Mouse (Mus musculus): ENCODE data around the gene Utp4.

The Utp4 gene

DNA sequence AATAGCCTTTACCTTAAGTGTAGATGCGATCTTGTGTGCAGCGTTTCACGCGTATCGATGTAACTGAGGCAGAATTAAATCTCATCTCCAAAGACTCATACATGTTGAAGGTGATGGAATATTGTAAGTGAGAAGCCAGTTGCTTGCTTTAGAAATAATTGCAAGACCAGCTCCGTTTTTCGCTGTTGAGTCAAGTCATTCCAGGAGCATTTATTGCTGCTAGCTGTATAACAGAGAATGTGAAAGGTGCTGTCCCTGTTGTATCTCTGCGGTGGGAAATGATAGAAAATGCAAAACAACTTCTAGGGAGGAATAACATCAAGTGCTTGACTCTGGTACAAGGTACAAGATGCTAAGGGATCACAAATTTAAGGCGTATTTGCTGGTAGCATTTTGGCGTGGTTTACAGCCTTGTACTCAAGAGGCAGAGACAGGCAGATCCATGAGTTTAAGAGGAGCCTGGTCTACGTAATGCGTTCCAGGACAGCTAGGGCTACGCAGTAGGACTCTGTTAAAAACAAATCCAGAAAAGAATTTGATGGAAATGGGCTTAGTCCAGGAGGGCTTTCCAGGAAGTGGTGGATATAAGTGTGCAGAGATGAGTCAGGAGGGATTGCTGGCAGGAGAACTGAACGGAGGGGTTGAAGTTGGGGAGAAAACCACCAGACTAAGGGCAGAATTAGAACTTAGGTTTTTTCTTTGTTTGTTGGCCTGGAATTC, 43.8 kb downstream of the Utp4 start:
- no peak for DNase-seq

DNA sequence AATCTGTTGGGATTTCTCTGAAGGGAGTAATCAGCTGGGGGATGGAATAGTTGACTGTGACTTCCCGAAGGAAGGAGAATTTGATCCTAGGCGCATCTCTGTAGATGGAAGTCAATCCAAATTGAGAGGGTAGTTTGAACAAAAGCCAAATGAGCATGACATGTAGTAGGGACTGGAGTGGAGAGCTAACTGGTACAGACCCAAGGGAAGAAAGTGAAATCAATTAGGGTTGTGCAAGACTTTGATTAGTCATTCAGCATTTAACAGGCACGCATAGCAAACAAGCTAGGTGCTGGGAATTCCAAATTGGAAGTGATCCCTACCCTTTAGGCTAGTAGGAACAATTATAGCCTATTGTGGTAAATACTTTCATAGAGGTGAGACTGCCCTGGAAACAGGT, 48.4 kb downstream of the Utp4 start:
- DNase-seq: no peak

- no peak for DNase-seq
These were observed 50.5 kb downstream of the Utp4 start for GRCm38 (mm10) chr8:106943874-106944418.

DNA sequence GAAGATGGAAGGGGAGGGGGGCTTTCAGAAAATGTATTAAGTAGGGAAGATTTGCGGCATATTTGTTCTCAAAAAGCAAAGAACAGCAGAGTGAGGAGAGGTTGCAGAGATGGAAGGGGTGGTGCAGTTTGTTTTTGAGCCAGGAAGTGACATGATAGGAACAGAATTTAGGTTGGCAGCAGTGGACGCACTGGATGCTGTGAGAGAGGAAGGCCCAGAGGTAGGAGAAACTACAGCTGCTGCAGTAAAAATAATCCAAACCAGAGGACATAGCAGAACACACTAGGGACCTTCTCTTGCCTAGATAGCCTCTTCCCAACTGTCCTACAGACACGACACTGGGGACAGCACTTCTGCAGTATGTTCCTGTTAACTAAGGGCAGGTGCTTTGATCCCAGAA, 51.3 kb downstream of the Utp4 start:
- DNase-seq: no peak

GRCm38 (mm10) chr8:106948678-106949243, 55.3 kb downstream of the Utp4 start:
- DNase-seq: no peak

DNA sequence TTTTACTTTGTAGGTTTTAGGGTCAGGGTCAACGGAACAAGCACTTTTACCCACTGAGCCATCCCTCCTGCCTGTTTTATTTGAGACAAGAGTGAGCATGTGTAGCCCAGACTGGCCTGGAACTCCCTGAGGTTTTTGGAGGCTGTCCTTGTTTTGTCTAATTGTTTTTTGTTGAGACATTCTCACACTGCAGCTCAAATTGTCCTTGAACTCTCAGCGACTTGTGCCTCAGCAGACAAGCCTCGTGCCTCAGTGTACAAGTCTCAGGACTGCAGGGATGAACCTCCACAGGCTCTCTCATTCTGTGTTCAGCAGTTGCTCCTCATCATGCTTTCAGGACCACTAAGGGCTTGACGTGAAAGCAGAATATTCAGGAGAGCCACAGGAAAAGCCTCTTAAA, 58.3 kb downstream of the Utp4 start:
- no peak for DNase-seq

DNA sequence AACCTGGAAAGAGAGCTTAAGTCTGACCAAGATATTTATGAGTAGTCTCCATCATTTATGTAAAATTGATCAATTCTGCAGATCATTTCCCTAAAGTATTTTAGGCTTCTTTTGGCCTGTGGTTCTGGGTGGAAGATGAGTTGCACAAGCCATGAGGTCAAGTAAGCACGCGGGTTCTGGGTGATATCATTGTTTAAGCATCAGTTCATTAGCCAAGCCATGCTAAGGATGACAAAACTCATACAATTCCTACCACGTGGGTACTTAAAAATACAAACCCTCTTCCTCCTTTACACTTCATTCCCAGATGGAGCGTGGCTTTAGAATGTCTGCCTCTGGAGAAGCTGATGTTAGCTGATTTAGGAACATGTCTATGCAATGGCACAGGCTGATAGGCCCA, 60.1 kb downstream of the Utp4 start:
- no peak for DNase-seq

- DNase-seq: no peak
These were observed 63.6 kb downstream of the Utp4 start for GRCm38 (mm10) chr8:106957086-106957485.

DNA sequence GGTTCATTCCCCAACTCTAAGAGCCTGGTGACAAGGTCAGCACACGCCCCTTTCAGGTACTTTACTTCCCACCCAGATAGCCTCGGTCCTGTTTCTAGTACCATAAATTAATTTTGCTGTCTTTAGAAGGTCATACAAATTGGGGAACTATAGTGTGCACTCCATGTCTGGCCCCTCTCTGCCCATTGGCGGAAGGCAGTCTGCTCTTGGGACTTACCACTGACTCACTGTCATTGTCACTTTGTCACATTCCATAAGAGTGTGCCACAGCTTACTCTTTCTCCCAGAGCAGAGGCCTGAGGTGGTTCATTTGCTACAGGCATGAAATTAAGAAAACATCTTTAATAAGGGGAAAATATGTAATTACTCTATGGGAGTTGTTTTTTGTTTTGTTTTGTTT, 64.8 kb downstream of the Utp4 start:
- no peak for DNase-seq

DNA sequence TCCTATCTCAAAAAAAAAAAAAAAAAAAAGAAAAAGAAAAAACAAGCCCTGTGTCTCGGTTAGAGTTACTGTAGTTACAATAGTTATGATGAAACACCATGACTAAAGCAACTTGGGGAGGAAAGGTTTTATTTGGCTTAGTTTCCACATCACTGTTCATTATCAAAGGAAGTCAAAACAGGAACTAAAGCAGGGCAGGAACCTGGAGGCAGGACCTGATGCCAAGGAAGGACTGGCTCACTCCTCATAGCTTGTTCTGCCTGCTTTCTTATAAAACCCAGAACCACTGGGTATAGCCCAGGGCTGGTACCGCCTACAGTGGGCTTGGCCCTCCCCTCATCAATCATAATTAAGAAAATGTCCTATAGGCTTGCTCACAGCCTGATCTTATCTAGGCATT, 66.2 kb downstream of the Utp4 start:
- no peak for DNase-seq

- DNase-seq: no peak
These were observed 68.9 kb downstream of the Utp4 start for GRCm38 (mm10) chr8:106962322-106962721.

GRCm38 (mm10) chr8:106963365-106963764, 69.9 kb downstream of the Utp4 start:
- DNase-seq: no peak

DNA sequence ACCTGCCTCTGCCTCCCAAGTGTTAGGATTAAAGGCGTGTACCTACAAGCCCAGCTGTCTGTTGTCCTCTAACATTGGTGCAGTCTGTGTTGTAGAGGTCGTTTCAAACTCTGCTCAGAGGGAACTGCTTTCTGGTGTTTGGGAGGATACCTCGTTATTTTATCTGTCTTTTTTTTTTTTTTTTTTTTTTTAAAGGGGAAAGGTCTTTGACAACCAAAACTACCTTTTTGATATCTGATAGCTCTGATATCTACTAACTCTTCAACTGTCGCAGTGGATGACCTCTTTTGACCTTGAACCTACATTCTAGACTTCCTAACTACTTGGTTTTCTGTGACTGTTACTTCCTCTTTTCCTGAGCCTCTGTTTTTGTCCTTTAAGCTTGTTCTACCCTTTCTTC, 71.1 kb downstream of the Utp4 start:
- DNase-seq: no peak

- DNase-seq: no peak
These were observed 76.5 kb downstream of the Utp4 start for GRCm38 (mm10) chr8:106969964-106970363.

GRCm38 (mm10) chr8:106971916-106972315, 78.5 kb downstream of the Utp4 start:
- no peak for DNase-seq

Data from thymus, adult 18-20 months (tissue).